Mouse (Mus musculus): ENCODE data around the gene Rtbdn.

DNA sequence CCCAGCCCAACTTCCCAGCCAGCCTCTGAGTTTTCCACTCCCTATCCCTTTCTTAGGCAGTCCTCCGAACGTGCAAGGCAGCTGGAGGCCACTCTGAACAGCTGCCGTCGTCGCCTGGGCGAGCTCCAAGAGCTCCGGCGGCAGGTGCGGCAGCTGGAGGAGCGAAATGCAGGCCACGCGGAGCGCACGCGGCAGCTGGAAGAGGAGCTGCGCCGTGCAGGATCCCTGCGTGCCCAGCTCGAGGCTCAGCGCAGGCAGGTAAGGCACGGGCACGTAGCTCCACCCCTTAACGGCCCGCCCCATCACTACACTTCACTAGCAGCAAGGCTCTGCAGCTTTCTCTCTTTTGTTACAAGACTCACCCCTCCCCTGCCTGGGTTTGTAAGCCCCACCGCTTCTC lies 48.9 kb downstream of the Rtbdn start:
- TF ChIP-seq POLR2A (IDR thresholded peaks at IDR 0.05; ENCODE audit: low read depth, low read length) = no peak
- no peak for TF ChIP-seq CTCF (IDR thresholded peaks at IDR 0.05; ENCODE audit: extremely low read depth, insufficient read depth, insufficient read length, insufficient replicate concordance)

All from spleen, adult 2 months (tissue).